Mouse (Mus musculus) C2C12 (cell line): ENCODE measurements around the gene H2afy.

Experiments used
- CTCF ChIP-seq: IDR thresholded peaks from one replicate; pipeline ENCODE4 v1.5.1; 2011; ENCODE audit not compliant: control insufficient read depth, insufficient read depth, insufficient read length
- USF1 ChIP-seq: IDR thresholded peaks from one replicate; pipeline ENCODE4 v1.6.1; 2011; ENCODE audit warnings: low read depth, mild to moderate bottlenecking, control low read depth, moderate library complexity

DNA sequence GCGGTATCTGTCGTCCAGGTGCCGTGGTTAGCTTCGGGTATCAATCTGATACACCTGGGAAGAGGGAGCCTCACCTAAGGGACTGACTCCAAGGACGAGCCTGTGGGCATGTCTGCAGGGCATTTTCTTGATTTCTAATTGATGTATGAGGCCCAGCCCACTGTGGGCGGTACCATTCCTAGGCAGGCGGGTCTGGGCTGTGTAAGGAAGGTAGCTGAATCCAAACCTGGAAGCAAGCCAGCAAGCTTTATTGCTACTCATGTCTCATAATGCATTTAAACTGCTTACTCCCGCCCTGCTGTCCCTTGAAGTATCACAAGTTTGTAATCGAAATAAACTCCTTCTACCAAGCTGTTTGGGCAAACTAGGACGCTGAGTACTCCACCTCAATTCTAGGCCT, 10.5 kb downstream of the H2afy start:
- TF ChIP-seq CTCF (no peak), USF1 (no peak)
